Mouse (Mus musculus) embryonic fibroblast, embryonic 13.5 days (primary cell): ENCODE results near the gene Col4a2.

ENCODE experiments used
- CTCF ChIP-seq: IDR thresholded peaks from 2 replicates; pipeline ENCODE4 v1.5.1; 2011; ENCODE audit warnings: mild to moderate bottlenecking, control low read depth, low read length, moderate library complexity, borderline replicate concordance; ENCODE audit not compliant: insufficient read depth
- POLR2A ChIP-seq: IDR thresholded peaks from 2 replicates; pipeline ENCODE4 v1.6.1; 2011; ENCODE audit warnings: low read depth, mild to moderate bottlenecking, control low read depth, low read length, moderate library complexity

GRCm38 (mm10) chr8:11454228-11454627, 141.6 kb downstream of the Col4a2 start:
- TF ChIP-seq CTCF: no peak
- no peak for TF ChIP-seq POLR2A
